Mouse (Mus musculus) induced T-regulatory cell, adult 2 months (primary cell): ENCODE measurements around the gene Olfr811.

Experiments
- DNase-seq: peaks from one replicate; pipeline ENCODE4 v3.0.0-alpha.2; 2012; ENCODE audit warnings: low read depth

Gene Olfr811

DNA sequence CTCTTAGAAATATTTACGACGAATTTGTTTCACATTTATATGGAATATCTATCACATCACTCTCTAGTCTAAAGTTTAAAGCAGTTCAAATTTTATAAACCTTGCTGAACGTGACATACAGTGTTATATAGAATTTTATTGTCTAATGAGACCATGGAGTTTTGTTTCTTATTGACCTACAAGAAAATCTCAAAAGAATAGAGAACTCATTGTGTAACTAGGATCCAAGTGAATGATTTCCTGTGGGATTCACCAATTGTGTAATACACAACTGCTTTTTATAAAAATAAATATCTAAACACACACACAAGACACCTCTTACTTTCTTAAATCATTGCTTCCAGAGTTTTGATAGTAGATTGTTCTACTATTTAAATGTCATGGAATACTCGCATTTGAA lies at the start of gene Olfr811:
Olfr811 (minus strand) TSS at position 101 of the 400 bp plus-strand sequence.
- DNase-seq = no peak

DNA sequence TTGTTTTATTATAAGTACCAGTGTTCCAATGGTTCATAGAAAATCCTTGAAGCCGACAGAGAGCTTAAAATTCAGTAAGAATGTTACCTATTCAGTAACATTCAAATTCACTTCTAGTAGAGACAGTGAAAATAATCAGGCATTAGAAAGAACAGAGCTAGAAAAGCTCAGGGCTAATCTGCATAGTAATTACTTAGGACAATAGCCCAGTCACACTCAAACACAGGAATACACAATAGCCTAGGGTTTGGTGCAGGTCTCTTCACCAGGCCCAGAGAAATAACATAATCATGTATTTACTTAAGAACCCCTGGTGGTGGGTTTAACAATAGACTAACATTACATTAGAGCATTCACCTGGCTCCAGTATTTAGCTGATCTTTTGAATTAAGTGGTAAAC lies 43.1 kb upstream of the Olfr811 start:
- no peak for DNase-seq

- no peak for DNase-seq
These were observed 41.8 kb upstream of the Olfr811 start, which contains the start of gene Olfr812 for GRCm38 (mm10) chr10:129845994-129846393. TSS of gene Olfr812 (minus strand) at chr10:129846094.

GRCm38 (mm10) chr10:129794817-129795216 lies 9.4 kb downstream of the Olfr811 start, which contains the start of gene Olfr810:
TSS of gene Olfr810 (minus strand) at chr10:129794917.
- DNase-seq = no peak

DNA sequence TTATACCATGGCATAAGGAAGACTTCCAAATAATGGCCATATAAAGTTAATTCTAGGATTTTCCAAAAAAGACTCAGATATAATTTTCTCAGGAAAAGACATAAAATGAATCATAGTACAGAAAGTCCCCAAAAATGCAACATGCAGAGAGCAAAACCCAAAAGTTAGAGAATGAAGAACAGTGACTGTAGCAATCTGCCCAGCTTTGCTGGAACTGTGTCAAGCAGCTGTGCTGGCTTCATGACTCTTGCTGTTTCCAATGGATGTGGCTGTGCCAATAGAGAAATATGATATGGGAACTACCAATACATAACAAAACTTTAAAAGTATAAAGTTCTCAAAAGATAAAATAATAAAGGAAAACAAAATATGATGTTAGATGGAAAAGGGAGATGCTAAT lies 26.1 kb downstream of the Olfr811 start:
- no peak for DNase-seq

DNA sequence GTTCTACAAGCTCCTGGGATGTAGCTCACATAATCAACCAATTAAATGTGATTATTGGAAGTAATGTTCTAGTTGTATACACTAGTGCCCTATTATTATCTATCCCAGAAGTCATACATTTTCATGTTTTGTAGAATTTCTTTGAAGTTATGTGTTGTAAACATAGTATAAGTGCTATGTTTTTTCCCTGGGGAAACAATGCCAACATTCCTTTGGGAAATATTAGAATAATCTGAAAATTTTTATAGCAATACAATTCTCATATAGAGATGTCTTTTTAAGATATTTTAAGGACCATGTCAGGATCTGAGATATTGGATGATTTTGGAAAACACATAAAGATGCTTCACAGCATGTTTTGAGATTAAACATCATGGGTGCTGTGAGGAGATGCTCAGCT lies 29.9 kb downstream of the Olfr811 start, which contains the start of gene Olfr809:
Olfr809 (plus strand) TSS at position 301 of the 400 bp plus-strand sequence.
- DNase-seq = no peak

- DNase-seq = no peak
These were observed 39.0 kb downstream of the Olfr811 start, which contains the start of gene Olfr808 for GRCm38 (mm10) chr10:129765182-129765581. TSS of gene Olfr808 (plus strand) at chr10:129765482.

GRCm38 (mm10) chr10:129757693-129758092 lies 46.5 kb downstream of the Olfr811 start, which contains the start of gene Olfr807:
TSS of gene Olfr807 (minus strand) at chr10:129757793.
- no peak for DNase-seq
